Mouse (Mus musculus) liver, postnatal 0 days (tissue): ENCODE measurements at regions not wholly inside any gene's neighbourhood (a gene's known extent, or its start where the extent isn't known, plus 50 kb on each side); places are given as distances from the start of the nearest gene placed in this dataset.

Experiments
- CTCF ChIP-seq: sonication (generic); IDR thresholded peaks from 2 replicates; pipeline ENCODE4 v1.5.1; 2016; ENCODE audit warnings: antibody characterized with exemption, low read depth
- EP300 ChIP-seq: IDR thresholded peaks from 2 replicates; pipeline ENCODE4 v1.6.1; 2016; ENCODE audit warnings: antibody characterized with exemption, low read depth, mild to moderate bottlenecking

- no peak for TF ChIP-seq EP300
- no peak for TF ChIP-seq CTCF
These were observed 288.6 kb upstream of the Rnaseh2b start for GRCm38 (mm10) chr14:62003797-62004196.
